Mouse (Mus musculus) MEL (cell line): ENCODE data around the gene Olfr165. TPM values are rescaled to one million over a fixed set of nuclear protein-coding genes. Genes with fewer than 3 reads are reported as not detected.

Experiments
- DNase-seq: peaks from one replicate; pipeline ENCODE4 v3.0.0; 2011; ENCODE audit warnings: low read depth, low spot score
- H3K27ac ChIP-seq: 2 replicates; pipeline ENCODE4 v1.5.1; 2012; ENCODE audit warnings: low read depth, mild to moderate bottlenecking, control low read depth, low read length, moderate library complexity; ENCODE audit not compliant: control insufficient read depth
- H3K27me3 ChIP-seq, 2 experiments: fragments of 150-350 bp in 1 of 2; sonication (generic) in 1 of 2; 2 replicates each; pipeline ENCODE4 v1.6.1; 2012; ENCODE audit warnings: low read length in 2 of 2, mild to moderate bottlenecking in 2 of 2, improper control_type of control experiment in 1 of 2, moderate library complexity in 1 of 2; ENCODE audit not compliant: insufficient read depth in 2 of 2, control insufficient read depth in 1 of 2
- H3K36me3 ChIP-seq, 2 experiments: 2 replicates each; pipeline ENCODE4 v1.6.1; 2012 to 2014; ENCODE audit warnings: low read length in 2 of 2, improper control_type of control experiment in 1 of 2, inconsistent platforms in 1 of 2, mild to moderate bottlenecking in 1 of 2; ENCODE audit not compliant: insufficient read depth in 2 of 2, control insufficient read depth in 1 of 2
- H3K4me1 ChIP-seq, 2 experiments: fragments of 150-350 bp in 1 of 2; sonication (generic) in 1 of 2; 2 replicates each; pipeline ENCODE4 v1.6.1; 2012; ENCODE audit warnings: low read length in 2 of 2, improper control_type of control experiment in 1 of 2, mild to moderate bottlenecking in 1 of 2; ENCODE audit not compliant: insufficient read depth in 2 of 2, control insufficient read depth in 1 of 2
- H3K4me3 ChIP-seq, 2 experiments: fragments of 150-350 bp in 1 of 2; sonication (generic) in 1 of 2; 2 replicates each; pipeline ENCODE4 v1.5.1; 2012; ENCODE audit warnings: low read depth in 2 of 2, low read length in 2 of 2, mild to moderate bottlenecking in 2 of 2, moderate library complexity in 2 of 2, control low read depth in 1 of 2, improper control_type of control experiment in 1 of 2; ENCODE audit not compliant: control insufficient read depth in 1 of 2, insufficient read depth in 1 of 2
- H3K79me2 ChIP-seq: 2 replicates; pipeline ENCODE4 v1.6.1; 2012; ENCODE audit warnings: mild to moderate bottlenecking, low read length, moderate library complexity; ENCODE audit not compliant: control insufficient read depth, poor library complexity, insufficient read depth
- H3K9ac ChIP-seq: 2 replicates; pipeline ENCODE4 v1.6.1; 2012; ENCODE audit warnings: low read depth, mild to moderate bottlenecking, control low read depth, low read length, moderate library complexity; ENCODE audit not compliant: control insufficient read depth, poor library complexity, severe bottlenecking
- H3K9me3 ChIP-seq: fragments of 150-350 bp; sonication (generic); replicated peaks from 2 replicates; pipeline ENCODE4 v1.6.1; 2012; ENCODE audit warnings: mild to moderate bottlenecking, low read length, improper control_type of control experiment, moderate library complexity; ENCODE audit not compliant: insufficient read depth
- CTCF ChIP-seq, 3 experiments: IDR thresholded peaks in 2 of 3; conservative IDR thresholded peaks in 1 of 3; 2 replicates each; pipeline ENCODE4 v1.5.1; 2011 to 2012; ENCODE audit warnings: low read length in 3 of 3, low read depth in 2 of 3, mild to moderate bottlenecking in 2 of 3, improper control_type of control experiment in 1 of 3, inconsistent platforms in 1 of 3, mixed read lengths in 1 of 3, moderate library complexity in 1 of 3; ENCODE audit not compliant: control insufficient read depth in 1 of 3, insufficient read depth in 1 of 3, poor library complexity in 1 of 3, severe bottlenecking in 1 of 3
- JUND ChIP-seq: IDR thresholded peaks from 2 replicates; pipeline ENCODE4 v1.6.1; 2011; ENCODE audit warnings: low read depth, mild to moderate bottlenecking, improper control_type of control experiment, low read length
- KAT2A ChIP-seq: conservative IDR thresholded peaks from 2 replicates; pipeline ENCODE4 v1.6.1; 2012; ENCODE audit warnings: low read depth, low read length, improper control_type of control experiment, inconsistent platforms
- RAD21 ChIP-seq: IDR thresholded peaks from 2 replicates; pipeline ENCODE4 v1.6.1; 2011; ENCODE audit warnings: mild to moderate bottlenecking, low read depth, low read length, improper control_type of control experiment
- polyA plus RNA-seq, 2 experiments: library from polyadenylated mRNA; stranded (reverse) in 1 of 2; unstranded in 1 of 2; fragments of >175 nt in 1 of 2; fragments of >200 nt in 1 of 2; gene quantifications; 2 replicates each; pipeline versions ENCODE4 v1.2.1 to v1.2.4; 2012; ENCODE audit warnings: low replicate concordance in 2 of 2, low read depth in 1 of 2; ENCODE audit not compliant: insufficient read length in 2 of 2, insufficient read depth in 1 of 2, missing spikeins in 1 of 2
- total RNA-seq: library from RNA; depleted of rRNA; stranded (reverse); fragments of 300-350 nt; gene quantifications from 2 replicates; pipeline ENCODE4 v1.2.3, GENCODE M21; 2012; rRNA removed

Olfr165 gene
- total and polyA plus RNA-seq, 3 experiments = not detected

GRCm38 (mm10) chr16:19387984-19388383 lies 35.0 kb downstream of the Olfr165 start:
- no peak for DNase-seq
- Histone ChIP-seq H3K79me2 (no peaks in the 10 kb centered on the region), H3K27me3 (no peaks in the 10 kb centered on the region), H3K27ac (no peak overlapping the region), H3K4me1 (no peaks in the 10 kb centered on the region), H3K36me3 (no peaks in the 10 kb centered on the region), H3K9ac (no peak overlapping the region), H3K4me3 (no peak overlapping the region), H3K9me3 (no peaks in the 10 kb centered on the region)
- TF ChIP-seq CTCF (IDR thresholded peaks at IDR 0.05 in 2 of 3, conservative IDR thresholded peaks at IDR 0.05 in 1 of 3; ENCODE audit: control insufficient read depth in 1 of 3, insufficient read depth in 1 of 3, low read depth in 2 of 3, low read length in 3 of 3, poor library complexity in 1 of 3, severe bottlenecking in 1 of 3) (peak in 1 of 3 experiments; percentile 15; a peak in 1 of 6 replicates), RAD21 (peak; percentile 36), JUND (no peak), KAT2A (no peak)

Other genes with a start within 250 kb of the Olfr165 start
- gene Olfr164, start 109.1 kb downstream of the Olfr165 start, total RNA-seq = not detected in 2 replicates
- not detected for gene Olfr164, start 109.1 kb downstream of the Olfr165 start, polyA plus RNA-seq
- gene Olfr166, start 60.6 kb upstream of the Olfr165 start, total RNA-seq = not detected in 2 replicates
- gene Olfr166, start 60.6 kb upstream of the Olfr165 start, polyA plus RNA-seq = not detected
- not detected in 2 replicates for gene Olfr167, start 99.1 kb upstream of the Olfr165 start, total RNA-seq
- not detected for gene Olfr167, start 99.1 kb upstream of the Olfr165 start, polyA plus RNA-seq
- gene Olfr168, start 112.4 kb upstream of the Olfr165 start, total RNA-seq = not detected in 2 replicates
- not detected for gene Olfr168, start 112.4 kb upstream of the Olfr165 start, polyA plus RNA-seq
- gene Olfr169, start 148.7 kb upstream of the Olfr165 start, total RNA-seq = not detected in 2 replicates
- gene Olfr169, start 148.7 kb upstream of the Olfr165 start, polyA plus RNA-seq = not detected
- not detected in 2 replicates for gene Olfr170, start 188.7 kb upstream of the Olfr165 start, total RNA-seq
- not detected for gene Olfr170, start 188.7 kb upstream of the Olfr165 start, polyA plus RNA-seq
- not detected in 2 replicates for gene Olfr171, start 206.8 kb upstream of the Olfr165 start, total RNA-seq
- gene Olfr171, start 206.8 kb upstream of the Olfr165 start, polyA plus RNA-seq = not detected